Comparison of ENCODE assay signal across 9 mouse cellular contexts in the genomic region with DNA sequence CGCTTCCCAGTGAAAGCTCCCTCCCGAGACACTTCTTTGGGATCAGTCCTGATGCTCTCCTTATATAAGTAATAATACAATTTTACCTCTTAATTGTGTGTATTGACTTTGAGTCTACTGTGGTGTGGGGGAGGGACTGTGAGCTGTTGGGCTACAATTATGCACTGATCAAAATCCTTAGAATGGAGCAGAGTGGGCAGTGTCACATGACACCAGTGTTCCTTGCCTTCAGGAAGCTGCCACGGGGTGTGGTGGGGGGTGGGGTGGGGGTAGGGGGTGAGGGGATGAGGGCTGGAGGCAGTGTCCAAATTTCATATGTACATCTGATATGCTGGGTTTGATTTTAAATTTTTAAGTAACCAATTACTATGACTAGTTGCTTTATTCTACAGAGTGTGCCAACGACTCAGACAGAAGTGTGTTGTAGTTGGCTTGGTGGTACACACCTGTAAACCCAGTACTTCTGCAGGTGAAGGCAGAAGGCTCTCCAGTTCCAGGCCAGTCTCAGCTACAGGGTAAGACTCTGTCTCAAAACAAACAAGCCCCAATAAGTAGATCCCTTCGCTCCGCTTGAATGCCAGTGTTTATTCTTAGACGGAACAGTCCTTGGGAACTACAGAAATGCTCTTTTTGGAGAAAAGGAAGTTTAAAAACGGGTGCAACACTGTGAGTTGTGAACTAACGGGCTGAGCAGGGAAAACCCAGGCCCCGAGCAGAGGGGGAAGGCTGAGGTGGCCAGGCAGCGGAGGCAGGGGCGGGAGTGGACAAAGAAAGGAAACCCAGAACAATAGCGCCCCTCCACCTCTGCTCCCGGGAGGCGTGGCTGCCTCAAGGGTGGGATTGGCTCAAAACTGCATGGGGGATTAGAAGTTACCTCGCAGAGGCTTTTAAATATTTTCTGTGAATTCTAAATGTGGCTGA. TPM values are rescaled to one million over a fixed set of nuclear protein-coding genes. Genes with fewer than 3 reads are reported as not detected.
A peak's percentile ranks its signal among the peaks of the same experiment; 100 is the strongest.
DNase-seq lines count a peak whose midpoint lies in the region; ATAC-seq and TF ChIP-seq lines count a peak whose summit lies in the region.
"Had no signal": no experiment of that assay in that cellular context is flagged by ENCODE, and none has a peak within 500 bp of the region (broad histone marks: within the 10 kb centered on the region; RNA-seq: fewer than 3 reads in every experiment).

No protein-coding gene starts in this region.

- no peaks in the 10 kb centered on the region for H3K9me3 ChIP-seq in hindbrain, embryonic 16.5 days (ENCODE audit: control insufficient read depth, low read length)
- H3K9me3 ChIP-seq in liver, embryonic 11.5 days (ENCODE audit: control insufficient read depth, low read length): no peaks in the 10 kb centered on the region
- H3K9me3 ChIP-seq in midbrain, postnatal 0 days (ENCODE audit: low read length): no peaks in the 10 kb centered on the region

- H3K36me3 ChIP-seq in hindbrain, embryonic 16.5 days (ENCODE audit: control insufficient read depth, insufficient read depth, low read length): no peaks in the 10 kb centered on the region
- no peaks in the 10 kb centered on the region for H3K36me3 ChIP-seq in liver, embryonic 11.5 days (ENCODE audit: control insufficient read depth, insufficient read depth, low read length)
- no peaks in the 10 kb centered on the region for H3K36me3 ChIP-seq in midbrain, postnatal 0 days (ENCODE audit: insufficient read depth, low read length)

- peak; percentile 9 for DNase-seq in urinary bladder, postnatal 14 days (ENCODE audit: low spot score)
- no peak for DNase-seq in urinary bladder, postnatal 25 days (ENCODE audit: low spot score)
- DNase-seq in gastrocnemius, postnatal 36 days: peak; percentile 21 to 23
- DNase-seq in liver, embryonic 11.5 days (ENCODE audit: low spot score): peak; percentile 51
- DNase-seq in midbrain, postnatal 0 days (ENCODE audit: low spot score): no peak
- no peak for DNase-seq in layer of hippocampus, postnatal 36 days

- peak overlapping the region; percentile 24; the same call in 1 of the 2 replicates for H3K27ac ChIP-seq in hindbrain, embryonic 16.5 days (ENCODE audit: low read depth, low read length)
- no peak overlapping the region for H3K27ac ChIP-seq in liver, embryonic 11.5 days (ENCODE audit: low read depth, low read length)
- peak overlapping the region; percentile 55; the same call in 1 of the 2 replicates for H3K27ac ChIP-seq in midbrain, postnatal 0 days (ENCODE audit: low read depth, low read length)

- 11% methylated on average over 16 of the region's 16 CpGs for WGBS in hindbrain, embryonic 16.5 days
- WGBS in liver, embryonic 11.5 days: 18% methylated on average over 16 of the region's 16 CpGs
- 12% methylated on average over 16 of the region's 16 CpGs for WGBS in midbrain, postnatal 0 days

- no peak for TF ChIP-seq CTCF in midbrain, postnatal 0 days (IDR thresholded peaks at IDR 0.05)

- peak overlapping the region; percentile 29 for H3K4me3 ChIP-seq in hindbrain, embryonic 16.5 days (ENCODE audit: low read length)
- H3K4me3 ChIP-seq in liver, embryonic 11.5 days (ENCODE audit: low read depth, low read length): peak overlapping the region; percentile 31; the same call in 1 of the 2 replicates
- H3K4me3 ChIP-seq in midbrain, postnatal 0 days (ENCODE audit: low read depth, low read length): peak overlapping the region; percentile 18; the same call in 1 of the 2 replicates

- ATAC-seq in hindbrain, embryonic 16.5 days: peak; percentile 60; the same call in 1 of the 2 replicates
- ATAC-seq in liver, embryonic 11.5 days (replicated peaks; ENCODE audit: low FRiP score): peak; percentile 54; the same call in 1 of the 2 replicates
- no peak for ATAC-seq in midbrain, postnatal 0 days (ENCODE audit: low FRiP score)
- ATAC-seq in erythroblast, adult 5-6 weeks (replicated peaks; ENCODE audit: low FRiP score, poor library complexity, severe bottlenecking): no peak

- H3K4me2 ChIP-seq in hindbrain, embryonic 16.5 days (ENCODE audit: low read length): peak overlapping the region; percentile 59
- H3K4me2 ChIP-seq in liver, embryonic 11.5 days: peak overlapping the region; percentile 51
- H3K4me2 ChIP-seq in midbrain, postnatal 0 days (ENCODE audit: low read depth, low read length, poor library complexity, severe bottlenecking): peak overlapping the region; percentile 49

- intact Hi-C loops in gastrocnemius, postnatal 36 days (cut with DNase I): no loop called here

- no peaks in the 10 kb centered on the region for H3K27me3 ChIP-seq in hindbrain, embryonic 16.5 days (replicated peaks; ENCODE audit: control insufficient read depth, insufficient read depth, low read length)
- no peaks in the 10 kb centered on the region for H3K27me3 ChIP-seq in liver, embryonic 11.5 days (replicated peaks; ENCODE audit: control insufficient read depth, insufficient read depth, low read length)
- no peaks in the 10 kb centered on the region for H3K27me3 ChIP-seq in midbrain, postnatal 0 days (ENCODE audit: insufficient read depth, low read length)
- H3K27me3 ChIP-seq: CH12.LX had no signal

- peaks cover 3% of the 10 kb centered on the region; the same call in 1 of the 2 replicates for H3K4me1 ChIP-seq in hindbrain, embryonic 16.5 days (ENCODE audit: control insufficient read depth, insufficient read depth, low read depth, low read length)
- H3K4me1 ChIP-seq in liver, embryonic 11.5 days (replicated peaks; ENCODE audit: control insufficient read depth, insufficient read depth, low read length): no peaks in the 10 kb centered on the region
- 0 out of 2 replicates have a peak, but pooled peaks cover 3% of the 10 kb centered on the region for H3K4me1 ChIP-seq in midbrain, postnatal 0 days (ENCODE audit: insufficient read depth, low read length)

- H3K9ac ChIP-seq in hindbrain, embryonic 16.5 days (ENCODE audit: low read depth, low read length): peak overlapping the region; percentile 47; the same call in 1 of the 2 replicates
- H3K9ac ChIP-seq in liver, embryonic 11.5 days (ENCODE audit: low read depth, low read length): peak overlapping the region; percentile 42; the same call in 1 of the 2 replicates
- H3K9ac ChIP-seq in midbrain, postnatal 0 days (replicated peaks; ENCODE audit: low read length, poor library complexity, severe bottlenecking): no peak overlapping the region

RNA-seq across cellular contexts. Expression of a gene that starts 45.0 kb away (rescaled TPM):
- total RNA-seq in gastrocnemius, postnatal 36 days (2021): 10 to 100 TPM; 21.7 to 22.4 TPM
- polyA plus RNA-seq in hindbrain, embryonic 16.5 days (2015; fragmentation: Nextera tagmentation; extraction: Ambion mirVana): 52.6 and 63.5 TPM in 2 replicates
- 118 and 131 TPM in 2 replicates for polyA plus RNA-seq in liver, embryonic 11.5 days (2014; fragmentation: Nextera tagmentation; extraction: Ambion mirVana)
- 65.1 and 86.5 TPM in 2 replicates for total RNA-seq in midbrain, postnatal 0 days (2014; rRNA removed)
- polyA plus RNA-seq in midbrain, postnatal 0 days (2015; fragmentation: Nextera tagmentation; extraction: Ambion mirVana): 37.4 and 44.0 TPM in 2 replicates
- total RNA-seq in erythroblast, adult 5-6 weeks (2015; ENCODE audit: low replicate concordance): 43.1 and 58.4 TPM in 2 replicates
- 94.0 and 130 TPM in 2 replicates for total RNA-seq in erythroblast, adult 5-6 weeks (2017; ENCODE audit: low replicate concordance)
- total RNA-seq in layer of hippocampus, postnatal 36 days (2021): 10 to 100 TPM; 72.4 to 75.6 TPM

Comparison
In these comparisons a context has a peak if more than half of its experiments do, and no peak if none do; other contexts are left out.
1. DNase-seq: peak in urinary bladder, postnatal 14 days (single experiment), gastrocnemius, postnatal 36 days (2 of 2) and liver, embryonic 11.5 days (single experiment); none in urinary bladder, postnatal 25 days (single experiment), midbrain, postnatal 0 days (single experiment) and layer of hippocampus, postnatal 36 days (0 of 2).
2. ATAC-seq: peak in hindbrain, embryonic 16.5 days (single experiment) and liver, embryonic 11.5 days (single experiment); none in midbrain, postnatal 0 days (single experiment) and erythroblast, adult 5-6 weeks (single experiment).
3. Peak in every context shown above with its lines, with median percentiles within 50 percentile points of each other: H3K4me2 ChIP-seq and H3K4me3 ChIP-seq.